Mouse (Mus musculus) ovary, adult 18-20 months (tissue): Measurements from ENCODE around the gene 1700029F12Rik.

Experiments used
- DNase-seq: peaks from one replicate; pipeline ENCODE4 v3.0.0; 2022; ENCODE audit warnings: low spot score, mixed read lengths

The 1700029F12Rik gene

GRCm38 (mm10) chr13:97021906-97022305, 12.3 kb downstream of the 1700029F12Rik start:
- no peak for DNase-seq

- no peak for DNase-seq
These were observed 14.0 kb downstream of the 1700029F12Rik start for GRCm38 (mm10) chr13:97020122-97020521.

- no peak for DNase-seq
These were observed 16.5 kb downstream of the 1700029F12Rik start for GRCm38 (mm10) chr13:97017711-97018110.

- no peak for DNase-seq
These were observed 19.8 kb downstream of the 1700029F12Rik start for GRCm38 (mm10) chr13:97014366-97014765.

GRCm38 (mm10) chr13:97008266-97009153, 25.7 kb downstream of the 1700029F12Rik start:
- DNase-seq = no peak

GRCm38 (mm10) chr13:97007501-97008265, 26.5 kb downstream of the 1700029F12Rik start:
- DNase-seq = no peak

- no peak for DNase-seq
These were observed 27.4 kb downstream of the 1700029F12Rik start for GRCm38 (mm10) chr13:97006784-97007183.

GRCm38 (mm10) chr13:96997080-96997479, 37.1 kb downstream of the 1700029F12Rik start:
- no peak for DNase-seq

- DNase-seq = no peak
These were observed 38.9 kb downstream of the 1700029F12Rik start for GRCm38 (mm10) chr13:96995243-96995642.

GRCm38 (mm10) chr13:96993291-96993989, 40.7 kb downstream of the 1700029F12Rik start:
- no peak for DNase-seq

- DNase-seq = no peak
These were observed 43.4 kb downstream of the 1700029F12Rik start for GRCm38 (mm10) chr13:96990561-96991265.

- no peak for DNase-seq
These were observed 44.1 kb downstream of the 1700029F12Rik start for GRCm38 (mm10) chr13:96990045-96990444.

GRCm38 (mm10) chr13:96989129-96989528, 45.0 kb downstream of the 1700029F12Rik start:
- no peak for DNase-seq

- no peak for DNase-seq
These were observed 48.4 kb downstream of the 1700029F12Rik start for GRCm38 (mm10) chr13:96985599-96986275.

- DNase-seq = no peak
These were observed 49.5 kb downstream of the 1700029F12Rik start for GRCm38 (mm10) chr13:96984688-96985087.

GRCm38 (mm10) chr13:96983251-96984126, 50.7 kb downstream of the 1700029F12Rik start:
- DNase-seq = no peak

- DNase-seq = no peak
These were observed 53.6 kb downstream of the 1700029F12Rik start for GRCm38 (mm10) chr13:96980561-96980960.

GRCm38 (mm10) chr13:96976986-96977595, 57.1 kb downstream of the 1700029F12Rik start:
- no peak for DNase-seq

- DNase-seq = no peak
These were observed 60.8 kb downstream of the 1700029F12Rik start for GRCm38 (mm10) chr13:96973318-96973717.
